Mouse (Mus musculus) thymus, adult 18-20 months (tissue): ENCODE results near the gene Dpp6.
"Not testable (repeated sequence)": the region's sequence is repeated elsewhere in the genome, so short reads cannot be mapped to it uniquely, and the experiment has no call there.

ENCODE experiments used
- DNase-seq, 2 experiments: peaks; one replicate each; pipeline ENCODE4 v3.0.0; 2022; ENCODE audit warnings: mixed read lengths in 2 of 2

Dpp6 gene

DNA sequence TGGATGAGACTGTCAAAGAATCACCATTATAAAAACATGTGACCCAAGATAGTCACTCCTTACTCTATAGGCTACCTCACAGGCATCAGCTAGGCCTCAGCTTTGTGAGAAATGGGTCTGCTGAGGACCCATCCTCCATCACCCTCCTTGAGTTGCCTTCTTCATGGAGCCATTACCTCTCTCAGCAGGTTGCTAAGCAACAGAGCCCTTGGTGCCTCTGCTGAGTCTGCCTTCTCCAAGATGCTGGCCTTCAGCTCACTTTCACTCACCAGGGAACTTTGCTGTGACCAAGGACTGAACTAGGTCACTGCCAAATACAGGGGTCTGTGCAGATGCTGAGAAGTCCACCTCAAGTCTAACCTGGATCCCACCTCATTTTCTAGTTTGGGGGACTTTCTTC lies 582.1 kb downstream of the Dpp6 start:
- DNase-seq = no peak

DNA sequence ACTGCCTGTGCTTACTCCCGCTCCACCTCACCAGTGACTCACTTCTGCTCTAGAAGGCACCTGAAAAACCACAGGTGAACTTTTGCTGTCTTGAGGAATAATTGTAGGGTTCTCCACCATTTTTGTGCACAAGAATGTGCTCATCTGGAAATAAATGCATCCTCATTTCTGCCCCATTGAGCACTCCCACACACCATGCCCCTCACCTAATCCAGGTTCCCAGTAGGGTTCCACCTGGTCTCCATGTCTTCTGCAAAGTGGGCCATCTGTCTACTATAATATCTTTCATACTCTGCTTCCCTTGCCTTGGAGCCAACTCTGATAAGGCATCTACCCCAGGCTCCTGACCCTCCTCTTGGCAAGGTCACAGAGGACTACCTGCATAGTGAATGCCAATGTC lies 585.6 kb downstream of the Dpp6 start:
- no peak for DNase-seq

GRCm38 (mm10) chr5:27408854-27409253 lies 591.9 kb downstream of the Dpp6 start:
- no peak for DNase-seq

- no peak for DNase-seq
Measured at GRCm38 (mm10) chr5:27413023-27413422, 596.0 kb downstream of the Dpp6 start.

DNA sequence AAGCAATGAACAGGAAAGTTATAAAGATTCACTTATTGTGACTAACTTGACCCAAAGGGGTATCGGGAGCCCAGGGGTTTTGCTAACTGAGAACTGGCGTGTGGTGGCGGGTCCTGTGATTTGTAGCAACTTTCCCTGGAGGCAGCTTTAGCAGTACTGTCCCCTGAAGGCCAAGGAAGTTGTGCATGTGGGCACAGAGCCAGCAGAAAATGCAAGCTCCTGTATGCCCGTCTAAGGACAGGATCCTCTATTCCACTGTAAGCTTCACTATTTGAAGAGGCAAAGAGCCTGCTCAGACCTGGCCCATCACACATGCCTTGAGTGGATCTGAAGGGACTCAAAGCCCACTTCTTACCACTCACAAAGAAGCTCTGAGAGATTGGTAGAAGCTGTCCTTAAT lies 598.5 kb downstream of the Dpp6 start:
- DNase-seq = no peak

GRCm38 (mm10) chr5:27416571-27416970 lies 599.6 kb downstream of the Dpp6 start:
- DNase-seq = no peak

DNA sequence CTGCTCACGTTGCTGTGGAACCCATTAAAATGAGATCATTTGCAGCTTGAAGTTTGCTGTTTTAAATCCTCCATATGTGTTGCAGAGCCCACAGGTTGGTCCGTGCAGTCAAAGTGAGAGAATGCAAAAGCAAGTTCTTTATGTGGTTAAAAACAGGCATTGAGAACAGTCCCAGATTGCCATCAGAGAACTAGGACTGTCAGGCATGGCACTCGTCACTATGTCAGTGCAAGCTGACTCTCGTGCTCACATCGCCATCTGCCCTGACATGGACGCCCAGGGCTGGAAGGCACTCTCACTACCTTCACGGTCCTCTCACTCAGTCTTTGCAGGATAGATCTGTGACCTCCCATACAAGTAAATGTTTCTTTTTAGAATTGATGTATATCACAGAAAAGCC lies 600.4 kb downstream of the Dpp6 start:
- no peak for DNase-seq

- DNase-seq = no peak
Measured at GRCm38 (mm10) chr5:27418856-27419255, 601.9 kb downstream of the Dpp6 start.

DNA sequence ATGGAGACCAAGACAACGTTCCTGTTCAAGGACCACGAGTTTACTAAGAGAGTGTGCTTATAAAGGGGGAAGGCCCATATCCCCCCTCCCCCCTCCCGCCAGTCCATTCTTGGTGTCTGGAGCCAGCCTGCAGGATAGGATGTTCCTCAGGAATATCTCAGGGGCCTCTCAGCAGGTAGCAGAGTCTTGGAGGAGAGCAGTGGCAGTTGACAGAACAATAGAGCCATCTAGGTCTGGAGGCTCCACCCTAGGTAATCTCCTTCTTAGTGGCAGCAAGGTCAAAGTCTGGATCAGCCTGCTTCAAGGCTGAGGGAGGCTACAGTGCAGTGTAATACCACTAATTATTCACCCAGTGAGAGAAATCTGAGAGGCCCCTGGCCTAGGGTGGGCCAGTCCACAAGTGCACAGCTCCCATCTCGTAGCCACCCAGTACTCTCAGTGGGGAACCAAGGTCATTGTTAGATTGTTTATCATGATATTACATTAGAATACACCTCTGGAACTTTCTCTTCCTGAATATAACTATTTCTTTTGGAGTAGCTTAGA lies 604.2 kb downstream of the Dpp6 start:
- DNase-seq = no peak

DNA sequence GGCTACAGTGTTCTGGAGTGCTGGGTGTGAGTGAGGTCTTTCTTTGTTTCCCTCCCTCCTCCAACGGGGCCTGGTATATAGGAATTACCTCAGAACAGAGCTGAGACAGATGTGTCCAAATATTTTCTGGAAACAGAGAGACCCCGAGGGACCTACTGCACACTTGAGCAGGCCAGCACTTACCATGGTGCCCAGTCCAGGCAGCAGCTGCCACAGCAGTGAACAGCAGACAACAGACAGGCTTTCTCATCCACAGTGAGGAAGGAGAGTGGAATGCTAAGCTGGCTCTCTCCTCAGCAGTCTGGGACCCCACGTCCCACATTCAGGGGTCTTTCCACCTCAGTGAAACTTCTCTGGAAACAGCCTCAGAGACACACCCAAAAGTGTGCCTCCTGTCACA lies 606.8 kb downstream of the Dpp6 start:
- no peak for DNase-seq

DNA sequence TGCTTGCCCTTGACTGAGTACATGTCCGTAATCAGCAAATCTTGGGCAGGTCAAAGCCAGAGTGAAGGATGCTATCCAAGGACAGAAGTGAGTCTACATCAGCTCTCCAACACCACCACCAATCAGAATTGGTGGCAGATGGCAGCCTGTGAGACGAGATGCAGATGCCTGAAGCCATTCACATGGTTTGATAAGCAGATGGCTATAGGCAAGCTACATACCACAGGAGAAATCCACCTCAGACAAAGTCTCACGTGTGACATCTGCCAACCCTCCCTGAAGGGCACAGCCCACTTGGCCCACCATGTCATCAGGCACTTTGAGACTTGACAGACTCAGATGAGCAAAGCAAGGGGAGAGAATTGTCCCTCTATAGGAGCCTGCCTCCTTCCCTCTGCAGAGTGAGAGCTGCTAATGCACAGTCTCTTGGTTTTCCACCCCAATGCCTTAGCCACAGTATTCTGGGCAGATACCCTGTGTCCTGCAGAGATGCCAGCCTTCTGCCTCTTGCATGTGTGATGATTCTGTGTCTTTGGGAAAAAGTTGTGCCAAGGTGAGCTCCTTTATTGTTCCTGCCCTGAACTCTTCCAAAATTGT lies 607.6 kb downstream of the Dpp6 start:
- DNase-seq = no peak

GRCm38 (mm10) chr5:27426200-27426599 lies 609.2 kb downstream of the Dpp6 start:
- DNase-seq = no peak

- DNase-seq = no peak
Measured at GRCm38 (mm10) chr5:27433584-27433983, 616.6 kb downstream of the Dpp6 start.

GRCm38 (mm10) chr5:27453201-27453845 lies 636.3 kb downstream of the Dpp6 start:
- DNase-seq = no peak

GRCm38 (mm10) chr5:27454386-27454785 lies 637.4 kb downstream of the Dpp6 start:
- DNase-seq = no peak

DNA sequence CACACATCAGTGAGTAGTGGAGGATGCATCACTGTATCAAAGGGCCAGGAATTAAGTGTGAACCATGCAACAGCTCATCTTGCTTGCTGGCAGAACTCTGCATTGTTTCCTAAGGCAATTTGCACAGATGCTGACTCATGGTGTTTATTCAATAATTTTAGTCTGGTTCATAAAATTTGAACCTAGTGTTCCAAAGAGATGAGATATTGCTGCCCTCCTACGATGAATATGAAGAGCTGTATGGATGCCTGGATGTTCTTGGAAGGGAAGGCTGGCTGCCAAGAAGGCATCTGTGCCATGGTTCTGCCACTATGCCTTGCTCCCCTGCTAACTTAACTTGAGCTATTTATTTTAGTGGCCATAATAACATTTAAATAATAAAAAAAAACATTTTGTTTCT lies 640.0 kb downstream of the Dpp6 start:
- no peak for DNase-seq

DNA sequence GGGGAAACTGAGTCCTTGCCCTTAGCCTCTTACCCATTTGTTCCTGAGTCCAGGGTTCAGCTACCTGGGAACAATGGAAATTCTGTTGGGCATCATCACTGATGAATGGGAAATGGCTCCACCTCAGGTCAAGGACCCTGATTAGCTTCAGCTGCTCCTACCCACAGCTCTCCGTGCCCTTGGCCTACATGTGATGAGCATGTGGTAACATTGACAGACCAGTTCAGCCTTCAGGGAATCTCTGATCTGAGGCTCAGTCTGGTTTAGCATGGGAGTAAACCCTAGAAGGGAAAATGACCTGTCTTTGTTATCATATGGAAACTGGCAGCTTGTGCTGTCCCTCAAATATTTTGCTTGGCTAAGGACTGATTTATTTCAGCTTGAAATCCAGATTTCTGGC lies 640.7 kb downstream of the Dpp6 start:
- DNase-seq = no peak

DNA sequence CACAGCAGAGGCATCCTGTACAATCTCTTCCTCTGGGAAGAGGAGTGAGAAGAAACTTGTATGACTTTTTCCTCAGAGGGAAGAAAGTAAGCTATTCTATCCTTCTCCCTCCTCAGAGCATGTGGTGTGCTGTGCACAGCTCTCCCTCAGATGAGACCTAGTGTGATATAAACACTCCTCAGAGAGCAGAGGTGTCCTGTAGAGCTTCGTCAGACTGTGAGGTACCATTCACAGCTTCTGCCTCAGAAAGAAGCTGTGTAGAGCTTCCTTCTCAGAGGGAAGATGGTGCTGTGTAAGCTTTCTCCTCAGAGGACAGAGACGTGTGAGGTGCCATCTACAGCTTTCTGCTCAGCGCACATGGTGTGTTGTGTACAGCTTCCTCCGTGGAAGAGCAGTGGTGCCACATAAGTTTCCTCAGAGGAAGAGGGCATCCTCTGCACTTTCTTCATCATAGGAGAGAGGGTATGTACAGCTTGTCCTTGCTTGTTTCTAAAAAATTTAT lies 658.0 kb downstream of the Dpp6 start:
- DNase-seq = no peak

- DNase-seq = no peak
Measured at GRCm38 (mm10) chr5:27481706-27482105, 664.7 kb downstream of the Dpp6 start.

DNA sequence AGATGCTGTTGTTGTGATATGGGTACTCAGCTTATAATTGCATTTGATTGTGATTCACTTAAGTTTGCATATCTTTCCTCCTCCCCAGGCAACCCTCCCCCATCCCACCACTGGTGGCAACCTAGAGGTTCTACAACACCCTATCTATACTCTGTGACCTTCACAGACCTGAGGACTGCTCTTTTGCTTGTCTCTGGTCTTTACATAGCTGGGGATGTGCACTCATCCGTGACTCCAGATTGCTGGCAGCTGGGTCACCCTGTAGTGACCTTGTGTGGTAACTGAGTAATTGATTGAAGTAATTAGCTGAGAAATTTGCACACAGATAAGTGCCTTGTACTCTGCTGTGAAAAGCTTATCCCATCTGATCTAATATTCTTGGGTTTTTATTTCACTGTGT lies 669.1 kb downstream of the Dpp6 start:
- no peak for DNase-seq

GRCm38 (mm10) chr5:27490942-27491341 lies 673.9 kb downstream of the Dpp6 start:
- no peak for DNase-seq

DNA sequence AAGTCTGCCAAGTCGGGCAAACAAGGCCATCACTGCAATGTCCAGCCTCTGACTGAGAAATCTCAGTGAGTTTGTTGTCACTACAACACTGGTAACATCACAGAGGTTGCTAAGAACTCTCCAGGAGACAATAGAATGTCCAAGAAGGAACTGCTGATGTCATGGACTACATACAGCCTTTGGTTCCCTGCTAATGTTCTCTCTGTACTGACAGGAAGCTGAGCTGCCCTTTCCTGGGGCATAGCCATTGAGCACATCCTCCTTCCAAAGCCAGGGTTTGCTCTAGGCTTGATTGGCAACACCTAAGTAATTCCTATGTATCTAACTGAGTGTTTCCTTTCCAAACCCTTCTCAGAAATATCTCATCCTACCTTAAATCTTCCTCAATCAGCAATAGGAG lies 684.3 kb downstream of the Dpp6 start, which contains the start of gene Speer4b:
Gene Speer4b, minus strand, starts transcription at position 101 of the 400 bp plus-strand sequence.
- not testable (repeated sequence) for DNase-seq

- DNase-seq = no peak
Measured at GRCm38 (mm10) chr5:27518716-27519115, 701.7 kb downstream of the Dpp6 start.

DNA sequence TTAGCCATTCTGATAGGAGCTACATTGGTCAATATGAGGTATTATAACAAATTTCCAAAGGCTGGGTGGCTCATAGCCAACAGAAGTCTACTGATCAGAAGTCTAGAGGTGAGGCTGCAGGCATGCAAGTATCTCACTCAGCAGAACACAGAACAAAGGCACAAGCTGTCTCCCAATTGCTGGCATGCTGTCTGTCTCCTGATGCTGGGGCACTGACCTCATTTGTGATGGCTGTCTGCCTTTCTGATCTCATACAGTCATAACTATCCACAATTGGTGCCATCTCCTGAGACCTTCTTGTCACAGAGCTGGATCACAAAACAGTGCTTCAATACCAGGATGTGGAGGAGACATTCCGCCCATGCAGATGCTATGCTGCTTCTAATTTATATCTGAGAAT lies 709.9 kb downstream of the Dpp6 start:
- no peak for DNase-seq
